Mouse (Mus musculus): ENCODE data around the gene Creb3l2.

Creb3l2 gene

GRCm38 (mm10) chr6:37371341-37371740 lies 70.6 kb downstream of the Creb3l2 start:
- DNase-seq (ENCODE audit: extremely low spot score), result no peak

- no peak for DNase-seq (ENCODE audit: extremely low spot score)
Observed at GRCm38 (mm10) chr6:37370566-37370965, 71.4 kb downstream of the Creb3l2 start.

- DNase-seq (ENCODE audit: extremely low spot score), result no peak
Observed at GRCm38 (mm10) chr6:37369750-37370149, 72.2 kb downstream of the Creb3l2 start.

GRCm38 (mm10) chr6:37368281-37368680 lies 73.7 kb downstream of the Creb3l2 start:
- no peak for DNase-seq (ENCODE audit: extremely low spot score)

GRCm38 (mm10) chr6:37366991-37367390 lies 75.0 kb downstream of the Creb3l2 start:
- DNase-seq (ENCODE audit: extremely low spot score), result no peak

- DNase-seq (ENCODE audit: extremely low spot score), result no peak
Observed at GRCm38 (mm10) chr6:37365179-37365578, 76.8 kb downstream of the Creb3l2 start.

- DNase-seq (ENCODE audit: extremely low spot score), result no peak
Observed at GRCm38 (mm10) chr6:37364361-37364760, 77.6 kb downstream of the Creb3l2 start.

- no peak for DNase-seq (ENCODE audit: extremely low spot score)
Observed at GRCm38 (mm10) chr6:37360813-37361385, 81.0 kb downstream of the Creb3l2 start.

GRCm38 (mm10) chr6:37354449-37355179 lies 87.3 kb downstream of the Creb3l2 start:
- DNase-seq (ENCODE audit: extremely low spot score), result peak; percentile 85

GRCm38 (mm10) chr6:37353616-37354015 lies 88.3 kb downstream of the Creb3l2 start:
- DNase-seq (ENCODE audit: extremely low spot score), result no peak

- DNase-seq (ENCODE audit: extremely low spot score), result peak; percentile 76
Observed at GRCm38 (mm10) chr6:37351731-37352380, 90.1 kb downstream of the Creb3l2 start.

GRCm38 (mm10) chr6:37350315-37350714 lies 91.6 kb downstream of the Creb3l2 start:
- DNase-seq (ENCODE audit: extremely low spot score), result no peak

- DNase-seq (ENCODE audit: extremely low spot score), result no peak
Observed at GRCm38 (mm10) chr6:37347606-37348005, 94.3 kb downstream of the Creb3l2 start.

GRCm38 (mm10) chr6:37338055-37338454 lies 103.9 kb downstream of the Creb3l2 start:
- DNase-seq (ENCODE audit: extremely low spot score), result no peak

- DNase-seq (ENCODE audit: extremely low spot score), result no peak
Observed at GRCm38 (mm10) chr6:37336831-37337260, 105.1 kb downstream of the Creb3l2 start.

- no peak for DNase-seq (ENCODE audit: extremely low spot score)
Observed at GRCm38 (mm10) chr6:37336381-37336780, 105.6 kb downstream of the Creb3l2 start.

- no peak for DNase-seq (ENCODE audit: extremely low spot score)
Observed at GRCm38 (mm10) chr6:37332846-37333245, 109.1 kb downstream of the Creb3l2 start.

GRCm38 (mm10) chr6:37329901-37330864 lies 111.8 kb downstream of the Creb3l2 start:
- no peak for DNase-seq (ENCODE audit: extremely low spot score)

- DNase-seq (ENCODE audit: extremely low spot score), result no peak
Observed at GRCm38 (mm10) chr6:37329376-37329775, 112.6 kb downstream of the Creb3l2 start.

- DNase-seq (ENCODE audit: extremely low spot score), result no peak
Observed at GRCm38 (mm10) chr6:37328671-37329070, 113.3 kb downstream of the Creb3l2 start.

- DNase-seq (ENCODE audit: extremely low spot score), result no peak
Observed at GRCm38 (mm10) chr6:37327519-37327918, 114.4 kb downstream of the Creb3l2 start.

GRCm38 (mm10) chr6:37326603-37326955 lies 115.4 kb downstream of the Creb3l2 start:
- no peak for DNase-seq (ENCODE audit: extremely low spot score)

Measured in embryo, embryonic 9.5 days (tissue).